Mouse (Mus musculus) gastrocnemius, postnatal 14 days (tissue): Measurements from ENCODE around the gene Ift57. TPM values are rescaled to one million over a fixed set of nuclear protein-coding genes. Genes with fewer than 3 reads are reported as not detected.

Source experiments
- DNase-seq: peaks from one replicate; pipeline ENCODE4 v3.0.0; 2021; ENCODE audit warnings: mixed read lengths
- intact Hi-C: fragments of 180-260 bp; cut with DNase I; formaldehyde crosslinking; loops from one replicate; pipeline ENCODE4 v1.15.1; 2025; ENCODE audit warnings: low total_unique reads
- long read RNA-seq, 2 experiments: library from polyadenylated mRNA; stranded (forward); transcript quantifications; one replicate each; pipeline ENCODE4 v2.0.0; 2021
- total RNA-seq, 2 experiments: library from RNA; stranded (reverse); gene quantifications; 2 replicates each; pipeline ENCODE4 v1.2.3; 2021

Ift57 gene
- 1 to 10 TPM; 6.4 to 6.9 TPM for total RNA-seq
- long read RNA-seq, experiment 1, transcript Ift57-201 (11 exons, 2,601 nt) = major isoform, 10 of 13 reads
- long read RNA-seq, experiment 1, partial matches to known transcripts = 1 of 13 reads
- long read RNA-seq, experiment 1, other reads (novel, unspliced or antisense) = 2 of 13 reads
- long read RNA-seq, experiment 2, transcript Ift57-201 (11 exons, 2,601 nt) = major isoform, 10 of 12 reads
- long read RNA-seq, experiment 2, partial matches to known transcripts = 2 of 12 reads
- long read RNA-seq, experiment 2, other reads (novel, unspliced or antisense) = 0 of 12 reads

DNA sequence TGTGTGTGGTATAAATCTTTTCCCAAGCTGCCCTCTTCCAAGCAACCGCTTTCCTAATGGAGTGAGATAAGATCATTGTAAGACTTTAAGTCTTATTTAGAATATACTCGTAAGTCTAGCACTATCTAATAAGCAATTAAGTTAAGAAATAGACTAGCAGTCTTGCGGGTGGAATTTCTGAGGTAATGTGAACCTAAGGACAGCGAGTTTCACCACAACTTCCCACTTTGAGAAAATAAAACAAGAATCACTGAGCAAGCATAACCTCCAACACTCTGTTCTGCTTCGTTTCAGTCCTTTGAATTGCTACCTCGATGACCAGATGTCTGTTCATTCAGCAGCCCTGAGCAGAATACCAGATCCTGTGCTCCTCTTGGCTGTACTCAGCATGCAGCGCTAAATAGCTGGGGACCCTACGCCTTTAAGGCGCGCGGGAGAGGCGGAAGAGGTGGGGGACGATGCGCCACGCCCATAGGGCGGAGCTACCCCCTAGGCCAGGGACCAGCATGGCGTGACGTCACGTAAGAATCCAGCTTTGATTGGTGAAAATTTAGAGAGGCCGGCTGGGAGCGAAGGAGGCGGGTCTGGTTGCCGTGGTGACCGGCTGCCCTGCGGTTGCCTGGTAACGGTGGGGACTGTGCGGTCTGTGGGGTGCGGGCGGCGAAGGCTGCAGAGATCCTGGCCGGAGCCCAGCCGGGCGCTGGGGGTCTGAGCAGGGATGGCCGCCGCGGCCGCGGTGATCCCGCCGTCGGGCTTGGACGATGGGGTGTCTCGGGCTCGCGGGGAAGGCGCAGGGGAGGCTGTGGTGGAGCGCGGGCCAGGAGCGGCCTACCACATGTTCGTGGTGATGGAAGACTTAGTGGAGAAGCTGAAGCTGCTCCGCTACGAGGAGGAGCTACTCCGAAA lies at the start of gene Ift57:
TSS of gene Ift57 (plus strand) at position 614 of the 906 bp plus-strand sequence.
- intact Hi-C loops = no loop called here
- peak; percentile 98 for DNase-seq

DNA sequence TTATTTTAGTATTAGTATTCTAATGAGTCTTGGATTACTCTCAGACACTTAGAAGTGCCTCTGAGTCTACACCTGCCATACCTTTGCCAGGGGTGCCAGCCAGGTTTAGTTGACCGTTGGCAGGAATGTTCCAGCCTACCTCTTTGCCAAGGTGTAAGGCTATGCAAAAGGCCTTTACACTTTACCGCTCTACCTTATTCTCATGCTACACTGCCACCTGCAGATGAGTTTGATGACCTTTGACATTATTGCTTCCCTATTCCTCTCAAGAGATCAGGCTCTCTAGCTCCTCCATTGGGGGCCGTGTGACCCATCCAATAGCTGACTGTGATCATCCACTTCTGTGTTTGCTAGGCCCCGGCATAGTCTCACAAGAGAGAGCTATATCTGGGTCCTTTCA lies 41.9 kb upstream of the Ift57 start:
- intact Hi-C loops = no loop called here
- DNase-seq = no peak

DNA sequence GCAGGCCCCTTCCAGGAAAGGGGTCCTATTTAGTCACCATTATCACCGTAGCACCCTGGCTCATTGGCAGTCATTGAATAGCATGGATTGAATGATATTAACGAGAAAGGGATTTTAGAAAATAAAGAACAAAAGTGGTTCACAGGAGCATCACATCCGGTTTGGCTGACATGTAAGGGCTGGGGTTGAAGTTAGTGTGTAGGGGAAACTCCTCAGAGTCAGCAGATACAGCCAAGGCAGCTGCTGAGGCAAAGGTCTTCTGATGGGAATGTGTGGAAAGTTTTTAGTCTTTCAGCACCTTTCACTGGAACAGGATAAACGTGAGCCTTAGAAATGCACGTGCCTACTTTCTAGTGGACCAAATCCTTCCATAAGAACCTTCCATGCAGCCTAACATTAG lies 41.0 kb upstream of the Ift57 start:
- intact Hi-C loops = no loop called here

DNA sequence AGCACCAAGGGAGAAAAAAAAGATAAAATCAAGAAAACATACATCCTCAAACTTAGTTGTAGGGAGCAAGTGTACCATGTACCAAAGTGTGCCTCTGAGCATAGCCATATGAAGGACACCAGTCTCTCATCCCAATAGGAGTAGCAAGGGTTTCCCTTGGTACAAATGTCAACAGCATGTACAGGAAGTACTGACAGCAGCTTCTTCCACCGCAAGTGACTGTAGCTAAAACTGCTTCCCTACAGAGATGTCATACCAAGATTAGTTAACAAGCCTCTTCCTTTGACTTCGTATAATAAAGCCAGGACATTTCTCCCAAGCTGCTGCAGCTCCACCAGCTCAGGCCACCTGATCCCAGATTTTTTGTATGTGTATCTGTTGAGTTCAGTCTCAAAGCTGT lies 39.9 kb upstream of the Ift57 start:
- intact Hi-C loops = no loop called here
- DNase-seq = no peak

More for the DNA sequence above, 41.0 kb upstream of the Ift57 start:
- DNase-seq = no peak

DNA sequence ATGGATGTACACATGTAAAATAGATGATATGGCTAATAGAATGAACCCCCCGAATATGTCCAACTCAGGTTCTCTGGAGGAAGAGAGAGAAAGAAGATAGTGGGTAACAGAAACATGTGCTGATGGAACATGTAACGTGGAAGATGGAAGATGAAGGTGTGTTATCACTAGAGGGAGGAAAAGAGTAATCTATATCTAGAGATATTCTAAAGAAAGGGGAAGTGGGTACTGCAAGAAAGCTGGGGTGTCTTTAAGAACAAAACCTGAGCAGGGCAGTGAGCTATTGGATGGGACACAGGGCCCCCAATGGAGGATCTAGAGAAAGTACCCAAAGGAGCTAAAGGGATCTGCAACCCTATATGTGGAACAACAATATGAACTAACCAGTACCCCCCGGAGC lies 38.9 kb upstream of the Ift57 start:
- intact Hi-C loops = no loop called here
- DNase-seq = no peak

DNA sequence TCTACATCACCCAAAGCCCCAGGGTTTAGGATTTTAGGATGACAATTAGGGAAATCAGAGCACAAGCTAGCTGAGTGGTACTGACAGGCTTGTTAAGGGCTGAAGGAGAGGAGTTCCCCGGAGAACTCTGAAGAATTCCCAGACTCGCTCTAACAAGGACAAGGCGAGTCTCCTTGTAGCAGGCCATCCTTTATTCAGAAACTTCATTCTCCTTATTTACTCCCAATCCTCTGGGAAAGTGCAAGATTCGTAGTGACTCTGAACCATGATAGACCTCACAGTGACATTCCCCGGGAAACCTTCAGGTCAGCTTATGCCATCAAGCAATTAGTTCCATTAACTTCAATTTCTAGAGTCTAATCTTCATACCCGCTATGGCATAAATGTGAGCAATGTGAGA lies 36.8 kb upstream of the Ift57 start:
- intact Hi-C loops = no loop called here

DNA sequence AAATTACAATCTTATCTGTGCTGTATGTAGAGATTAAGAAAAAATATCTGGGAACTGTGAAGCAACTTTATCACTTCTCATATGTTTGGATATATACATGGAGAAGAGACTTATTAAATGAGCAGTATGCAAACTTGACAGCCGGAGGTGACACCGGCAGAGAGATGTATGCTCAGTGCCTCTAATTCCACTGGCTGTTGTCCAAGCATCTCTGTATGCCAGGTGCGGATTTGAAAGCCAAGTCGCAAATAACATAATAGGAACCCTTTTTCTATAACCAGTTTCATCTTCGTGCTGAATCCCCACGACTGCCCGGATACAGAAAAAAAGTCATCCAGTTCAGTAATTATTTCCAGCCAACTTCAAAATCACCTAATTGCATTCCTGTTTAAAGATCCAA lies 34.4 kb upstream of the Ift57 start:
- DNase-seq = no peak
- intact Hi-C loops = no loop called here

More for the DNA sequence above, 36.8 kb upstream of the Ift57 start:
- DNase-seq = no peak

DNA sequence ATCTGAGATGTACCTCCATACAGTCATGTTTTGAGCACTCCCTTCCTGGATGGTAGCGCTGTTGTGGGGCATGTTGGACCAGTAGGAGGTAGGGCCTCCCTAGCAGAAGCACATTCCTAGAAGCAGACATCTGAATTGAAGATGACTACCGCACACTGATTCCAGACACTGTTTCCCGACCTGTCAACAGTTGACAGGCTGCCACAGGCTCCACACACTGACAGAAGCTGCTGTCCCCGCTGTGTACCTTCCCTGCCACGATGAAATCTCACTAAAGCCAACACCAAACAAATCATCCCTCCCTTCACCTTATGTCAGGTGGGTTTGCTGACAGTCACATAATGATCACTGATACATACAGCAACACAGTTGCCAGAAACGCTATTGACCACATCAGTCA lies 19.4 kb upstream of the Ift57 start:
- no peak for DNase-seq
- intact Hi-C loops = no loop called here

DNA sequence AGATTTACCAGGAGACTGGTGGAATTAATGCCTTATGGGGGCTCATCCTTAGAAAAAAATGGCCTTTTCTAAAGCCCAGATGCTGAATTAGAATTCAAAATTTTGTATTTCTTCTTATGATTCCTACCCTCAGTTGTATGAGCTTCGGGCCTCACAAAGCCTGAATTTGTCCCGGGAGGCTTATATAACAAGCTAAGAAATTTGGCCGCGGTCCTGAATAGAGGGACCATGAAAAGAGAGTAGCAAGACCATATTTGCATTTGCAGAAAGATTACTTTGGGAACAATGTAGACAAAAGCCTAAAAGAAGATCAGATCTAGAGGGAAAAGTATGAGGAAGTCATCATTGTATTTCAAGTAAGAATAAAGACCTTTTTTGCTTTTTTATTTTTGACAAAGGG lies 14.1 kb upstream of the Ift57 start:
- DNase-seq = no peak
- intact Hi-C loops = no loop called here

DNA sequence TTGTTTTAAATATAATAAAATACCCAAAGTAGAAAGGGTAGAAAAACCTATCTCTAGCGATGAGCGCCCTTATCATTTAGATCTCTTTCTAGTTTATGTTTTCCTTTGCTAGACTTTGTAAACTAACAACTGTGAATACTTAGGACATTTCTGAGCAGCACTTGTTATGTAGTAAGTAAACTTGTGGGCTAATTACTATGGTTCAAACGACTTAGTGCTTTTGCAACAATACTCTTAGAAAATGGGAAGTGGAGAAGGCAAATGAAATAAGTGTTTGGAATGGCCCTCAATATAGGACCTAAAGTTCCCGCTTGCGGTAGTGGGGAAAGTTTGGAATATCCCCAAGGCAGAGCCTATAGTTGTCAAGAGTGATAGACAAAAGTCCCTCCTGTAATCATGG lies 788 bp downstream of the Ift57 start:
- DNase-seq = no peak

DNA sequence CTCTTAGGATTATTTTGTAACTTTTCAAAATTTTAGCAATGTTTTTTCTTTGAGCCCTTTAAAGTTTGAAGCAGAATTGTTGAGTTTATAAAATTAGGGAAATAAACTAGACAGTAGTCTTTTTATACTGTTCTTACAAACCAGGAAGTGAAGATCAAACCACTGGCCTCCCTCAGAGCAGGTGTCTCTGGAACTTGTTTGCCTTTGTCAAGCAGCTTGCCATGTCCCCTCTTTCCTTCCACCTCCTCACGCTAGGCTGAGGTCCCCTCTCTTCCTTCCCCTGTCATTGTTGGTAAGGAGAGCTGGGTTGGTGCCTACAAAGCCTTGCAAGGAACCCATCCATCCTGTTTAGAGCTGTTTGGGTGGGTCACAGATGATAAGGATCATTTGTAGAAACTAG lies 9.0 kb downstream of the Ift57 start:
- intact Hi-C loops = no loop called here
- no peak for DNase-seq

More for the DNA sequence above, 788 bp downstream of the Ift57 start:
- intact Hi-C loops = no loop called here

DNA sequence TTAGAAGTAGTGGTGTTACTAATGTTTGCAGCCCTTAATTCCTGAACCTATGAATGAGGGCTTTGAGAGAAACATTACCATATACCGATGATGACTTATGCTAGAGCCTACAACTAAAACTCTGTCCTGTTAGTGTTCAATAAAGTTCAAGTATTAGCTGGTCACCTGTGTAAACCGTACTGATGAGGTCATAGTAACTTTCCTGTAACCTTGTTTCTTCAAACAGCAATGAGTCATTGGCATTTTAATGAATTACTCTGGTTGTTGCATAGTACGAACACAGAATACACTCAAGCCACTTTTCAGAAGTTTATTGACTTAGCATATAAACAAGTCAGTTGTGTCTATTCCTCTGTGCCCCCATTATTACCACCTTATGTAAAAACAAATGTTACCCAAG lies 11.2 kb downstream of the Ift57 start:
- intact Hi-C loops = no loop called here
- no peak for DNase-seq

DNA sequence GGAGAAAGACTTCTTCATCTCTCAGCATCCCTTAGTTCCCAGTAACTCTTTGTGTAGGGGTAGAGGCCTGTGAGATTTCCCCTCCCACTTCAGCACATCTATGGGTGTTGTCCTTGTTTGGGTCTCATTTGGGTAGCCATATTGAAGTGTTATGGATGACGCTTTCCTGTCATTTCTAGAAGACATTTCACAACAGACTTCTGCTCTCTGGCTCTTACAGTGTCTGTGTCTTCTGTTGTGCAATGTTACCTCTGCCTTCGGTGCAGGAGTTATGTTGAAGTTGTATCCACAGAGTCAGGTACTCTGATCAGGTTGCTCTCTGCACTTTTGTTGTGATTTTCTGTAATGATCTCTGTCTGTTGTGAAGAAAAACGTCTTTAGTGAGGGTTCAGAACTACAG lies 14.3 kb downstream of the Ift57 start:
- no peak for DNase-seq
- intact Hi-C loops = no loop called here

DNA sequence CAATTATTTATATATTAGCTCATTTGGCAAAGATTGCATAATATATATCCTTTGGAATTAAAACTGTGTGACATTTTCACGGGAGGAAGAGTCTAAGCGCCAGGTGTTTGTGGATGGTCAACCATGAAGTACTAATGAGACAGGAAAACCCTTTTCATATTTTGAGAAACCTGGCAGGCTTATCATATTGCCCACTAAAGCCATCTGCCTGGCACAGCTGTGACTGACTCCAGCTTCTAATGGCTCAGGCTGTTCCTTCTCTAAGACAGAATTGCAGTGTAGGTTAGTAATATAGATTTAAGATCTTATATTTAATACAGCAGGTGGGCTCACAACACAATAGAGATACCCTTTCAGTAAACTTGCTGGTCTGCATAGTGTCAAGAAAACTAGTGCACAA lies 21.6 kb downstream of the Ift57 start:
- no peak for DNase-seq
- intact Hi-C loops = no loop called here

DNA sequence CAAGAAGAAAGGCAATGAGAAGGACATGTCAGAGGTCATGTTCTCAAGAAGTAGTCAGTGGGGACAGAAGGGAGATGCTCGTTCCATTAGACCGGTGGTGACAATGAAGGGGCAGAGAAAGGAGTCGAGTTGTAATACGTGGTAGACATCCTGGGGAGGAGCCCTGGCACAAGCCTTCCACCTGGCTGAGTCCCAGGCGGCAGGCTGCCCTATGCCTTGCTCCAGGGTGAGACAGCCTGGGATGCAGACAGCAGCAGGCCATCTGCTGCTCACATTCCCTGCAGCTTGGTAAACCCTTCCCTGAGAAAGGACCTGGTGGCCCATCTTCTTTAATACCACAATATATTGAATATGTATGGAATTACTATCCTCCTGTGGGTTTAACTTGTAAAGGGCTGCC lies 22.6 kb downstream of the Ift57 start:
- peak; percentile 15 for DNase-seq

DNA sequence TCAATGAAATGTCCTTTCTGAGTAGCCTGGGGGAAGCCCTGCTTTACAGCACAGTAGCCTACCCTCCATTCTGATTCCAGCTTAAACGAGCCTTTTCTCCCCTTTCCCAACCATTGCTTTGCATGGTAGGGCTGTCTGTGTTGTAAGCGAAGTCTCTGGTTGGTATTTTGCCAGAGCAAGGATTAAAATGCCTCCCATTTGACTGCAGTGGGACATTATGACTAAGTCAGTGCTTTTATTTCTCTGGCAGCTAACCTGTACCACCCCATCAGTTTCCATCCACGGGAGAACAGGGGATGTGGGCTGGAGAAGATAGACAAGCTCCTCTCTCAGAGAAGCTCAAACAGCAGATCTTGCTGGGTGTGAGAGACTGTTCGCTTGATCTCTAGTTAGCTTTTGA lies 24.2 kb downstream of the Ift57 start:
- intact Hi-C loops = no loop called here
- DNase-seq = no peak

More for the DNA sequence above, 22.6 kb downstream of the Ift57 start:
- intact Hi-C loops = no loop called here

DNA sequence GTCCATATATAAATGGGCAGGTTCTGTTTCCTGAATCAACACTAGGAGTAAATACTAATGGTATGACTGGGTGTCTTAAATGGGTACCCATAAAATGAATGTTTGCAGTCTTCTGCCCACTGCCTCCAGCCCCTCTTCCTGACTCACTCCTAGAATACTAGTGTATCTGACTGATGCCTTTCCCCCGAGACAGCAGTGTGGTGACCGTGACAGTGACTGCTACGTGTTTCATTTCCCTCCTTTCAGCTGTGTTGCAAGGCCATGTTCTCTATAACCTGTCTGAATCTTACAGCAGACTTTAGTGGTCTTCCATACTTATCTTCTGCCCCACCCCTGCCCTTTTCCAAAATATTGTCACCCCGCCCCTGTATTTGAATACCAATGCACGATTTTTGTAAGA lies 25.2 kb downstream of the Ift57 start:
- no peak for DNase-seq
- intact Hi-C loops = no loop called here

DNA sequence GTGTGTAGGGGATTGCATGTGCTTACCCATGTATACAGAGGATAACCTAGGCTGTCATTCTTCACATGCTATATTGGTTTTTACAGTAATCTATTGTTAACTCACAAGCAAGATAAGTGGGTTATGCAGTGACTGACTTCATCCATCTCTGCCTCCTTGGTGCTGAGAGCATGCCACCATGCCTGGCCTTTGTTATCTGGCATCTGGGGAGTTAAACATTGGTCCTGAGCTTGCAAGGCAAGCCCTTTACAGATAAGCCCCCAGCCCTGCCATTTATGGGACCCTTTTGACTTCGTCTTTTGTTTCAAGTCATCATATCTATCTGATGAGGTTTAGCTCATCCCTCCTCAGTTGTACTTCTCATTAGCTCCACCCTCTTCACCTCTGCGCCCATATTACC lies 25.9 kb downstream of the Ift57 start:
- intact Hi-C loops = no loop called here
- DNase-seq = no peak

DNA sequence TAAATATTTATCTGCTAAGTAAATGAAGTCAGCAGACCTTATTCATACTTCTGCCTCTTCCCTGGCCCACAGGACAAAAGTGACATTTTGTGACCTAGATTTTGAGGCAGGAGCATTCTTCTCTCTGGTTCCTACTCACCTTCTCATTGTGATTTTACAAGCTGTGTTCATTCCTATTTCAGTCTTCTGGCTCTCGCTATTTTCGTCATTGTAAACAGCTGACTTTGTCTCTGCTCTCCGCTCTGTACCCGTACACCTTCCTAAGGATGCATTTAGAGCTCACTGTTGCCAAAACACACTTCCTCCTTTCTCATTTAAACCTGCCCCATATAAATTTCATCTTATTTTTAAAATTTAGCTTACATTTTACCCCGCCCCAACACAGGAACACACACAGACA lies 26.4 kb downstream of the Ift57 start:
- intact Hi-C loops = no loop called here
- DNase-seq = no peak

DNA sequence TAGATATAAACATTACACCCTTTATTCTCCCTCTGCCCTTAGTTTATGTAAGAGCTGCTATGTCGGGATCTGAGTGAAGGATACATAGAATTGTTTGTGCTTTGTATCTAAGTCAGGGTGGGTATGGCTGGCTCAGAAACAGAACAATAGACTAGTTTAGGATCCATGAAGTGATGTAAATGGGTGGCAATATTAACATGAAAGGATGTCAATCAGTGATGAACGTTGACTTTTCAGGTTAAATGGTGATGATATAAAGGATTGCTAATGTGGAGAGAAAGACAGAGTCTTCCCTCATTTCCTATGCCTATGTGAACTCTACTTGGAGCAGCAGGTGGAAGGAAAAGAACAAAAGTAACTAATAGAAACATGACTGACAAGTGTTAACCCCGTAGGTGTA lies 27.2 kb downstream of the Ift57 start:
- intact Hi-C loops = no loop called here
- DNase-seq = no peak

DNA sequence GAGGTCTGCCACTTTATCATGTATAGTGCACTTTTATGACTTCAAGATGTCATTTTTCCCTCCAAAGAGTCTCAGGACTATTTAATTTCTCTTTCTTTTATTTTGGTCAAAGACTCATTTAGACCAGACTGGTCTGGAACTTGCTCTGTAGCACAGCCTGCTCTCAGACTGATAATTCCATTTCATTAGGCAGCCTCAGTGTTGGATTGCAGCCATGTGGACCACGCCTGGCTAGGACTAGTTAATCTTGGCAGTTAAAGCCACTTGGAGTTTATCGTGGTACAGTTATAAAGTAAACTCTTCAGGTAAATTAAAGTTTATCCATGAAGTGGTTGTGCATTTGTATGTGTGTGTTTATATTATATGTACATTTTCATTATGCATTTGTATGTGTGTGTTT lies 27.7 kb downstream of the Ift57 start:
- intact Hi-C loops = no loop called here
- DNase-seq = no peak
